Mouse (Mus musculus): Measurements from ENCODE around the gene Olfr329-ps.
"Not testable (repeated sequence)": the region's sequence is repeated elsewhere in the genome, so short reads cannot be mapped to it uniquely, and the experiment has no call there.

Gene Olfr329-ps

DNA sequence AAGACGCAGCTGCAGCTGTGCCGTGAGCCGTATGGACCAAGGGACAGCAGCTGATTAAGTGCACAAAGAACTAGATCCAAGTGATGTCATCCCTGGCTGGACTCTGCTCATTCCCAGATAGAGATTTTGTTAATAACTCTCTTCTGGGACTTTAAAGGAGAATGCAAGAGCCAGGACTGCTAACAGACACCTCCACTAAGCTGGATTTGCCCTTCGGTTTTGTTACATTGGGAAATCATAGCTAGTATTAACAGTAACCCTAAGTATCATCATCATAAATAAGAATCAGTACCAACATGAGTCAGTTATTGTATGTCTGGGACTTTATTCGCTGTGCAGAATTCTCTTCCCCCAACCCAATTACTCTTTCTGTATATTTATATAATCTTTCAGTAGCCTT is at the start of gene Olfr329-ps:
TSS of gene Olfr329-ps (minus strand) at position 101 of the 400 bp plus-strand sequence.
- DNase-seq = no peak

DNA sequence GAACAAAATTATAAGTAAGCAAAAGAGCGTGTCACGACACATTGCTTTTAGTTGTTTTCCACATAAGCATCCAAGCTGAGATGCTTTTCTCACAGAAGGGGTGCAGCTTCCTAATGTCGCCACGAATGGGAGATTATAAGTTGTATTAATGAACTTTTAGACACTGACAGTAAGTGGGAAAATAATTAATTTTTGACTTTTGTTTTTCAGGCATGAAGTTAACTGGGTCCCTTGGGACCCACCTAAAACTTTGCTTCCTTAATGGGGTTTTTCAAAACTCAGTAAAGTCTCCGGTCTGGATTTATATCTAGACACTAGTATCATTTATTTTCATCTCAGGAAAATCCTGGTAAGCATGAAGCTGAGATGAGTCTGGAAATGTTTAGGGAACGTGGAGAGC is 48.6 kb upstream of the Olfr329-ps start, which contains the start of gene Olfr324:
TSS of gene Olfr324 (plus strand) at position 301 of the 400 bp plus-strand sequence.
- no peak for DNase-seq

DNA sequence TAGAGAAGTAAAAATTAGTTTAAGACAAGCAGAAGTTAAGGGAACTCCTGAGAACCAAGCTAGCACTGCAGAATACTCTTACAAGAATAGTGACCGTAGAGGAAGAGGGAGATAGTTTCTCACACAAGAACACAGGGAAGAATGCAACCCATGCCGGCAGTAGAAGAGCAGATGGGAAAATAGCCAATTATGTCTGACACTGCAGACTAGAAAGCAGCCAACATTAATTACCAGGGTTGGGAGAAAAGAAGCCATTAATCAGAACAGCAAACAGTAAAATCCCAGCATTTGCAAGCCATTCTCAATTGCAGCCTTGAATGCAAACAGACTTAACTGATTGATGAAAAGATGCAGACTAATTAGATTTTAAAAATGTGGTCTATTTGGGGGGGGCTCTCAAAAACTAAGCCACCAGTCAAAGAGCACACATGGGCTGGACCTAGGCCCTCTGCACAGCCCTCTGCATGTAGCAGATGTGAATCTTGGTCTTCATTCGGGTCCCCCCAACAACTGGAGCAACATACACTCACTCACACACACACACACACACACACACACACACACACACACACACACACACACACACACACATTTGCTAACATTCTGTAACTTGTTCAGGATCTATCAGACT is 42.5 kb upstream of the Olfr329-ps start:
- DNase-seq = no peak

DNA sequence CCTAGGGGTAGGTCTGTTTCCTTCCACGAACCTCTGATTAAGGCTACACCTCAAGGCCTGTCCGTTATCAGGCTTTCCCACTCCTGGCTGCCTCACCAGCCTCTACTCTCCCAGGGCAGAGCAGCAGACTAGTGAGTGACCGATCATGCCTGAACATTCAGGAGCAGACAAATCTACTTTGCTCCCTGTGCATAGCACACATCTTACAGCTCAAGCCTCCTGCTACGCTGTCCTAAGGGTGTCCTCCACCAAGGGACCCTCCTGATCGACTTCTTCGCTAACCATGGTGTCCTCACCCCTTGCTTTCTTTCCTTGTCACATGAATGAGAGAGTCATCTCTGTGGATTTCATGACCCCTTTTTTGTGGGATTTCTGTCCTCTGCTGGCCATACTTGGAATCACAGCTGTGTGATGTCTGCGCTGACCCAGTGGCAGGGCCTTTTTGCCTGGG is 41.7 kb upstream of the Olfr329-ps start:
- DNase-seq = peak in 1 of 2 experiments; percentile 33

DNA sequence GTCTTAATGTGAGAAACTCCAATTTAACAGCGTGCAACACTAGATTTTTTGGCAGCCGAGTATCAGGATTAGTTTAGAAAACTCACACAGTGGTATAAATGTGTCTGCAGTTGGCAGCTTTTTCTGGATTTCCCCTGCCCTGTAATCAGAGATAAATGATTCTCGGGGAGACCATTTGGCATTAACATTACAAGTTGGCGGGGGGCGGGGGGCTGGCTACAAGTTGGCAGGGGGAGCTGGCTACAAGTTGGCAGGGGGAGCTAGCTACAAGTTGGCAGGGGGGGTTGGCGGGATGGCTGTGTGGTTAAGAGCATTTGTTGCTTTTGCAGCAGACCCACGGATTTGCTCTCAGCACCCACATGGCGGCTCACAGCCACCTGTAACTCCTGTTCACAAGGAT is 32.4 kb upstream of the Olfr329-ps start:
- DNase-seq = no peak

DNA sequence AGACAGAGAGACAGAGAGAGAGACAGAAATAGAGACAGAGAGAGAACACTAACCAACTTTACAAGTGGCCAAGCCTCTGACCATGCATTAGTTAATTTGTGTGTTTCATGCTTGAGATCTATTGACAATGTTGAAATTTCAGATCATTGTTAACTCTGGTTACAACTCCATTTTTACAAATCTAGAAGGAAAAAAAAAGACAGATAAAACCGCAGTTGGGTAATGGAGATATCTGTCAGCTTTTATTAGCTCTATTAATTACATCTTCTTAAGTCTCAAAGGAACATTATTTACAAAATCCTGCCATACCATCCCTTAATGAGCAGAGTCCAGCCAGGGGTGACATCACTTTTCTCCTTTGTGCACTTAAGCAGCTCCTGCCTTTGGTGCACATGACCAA is 31.2 kb upstream of the Olfr329-ps start, which contains the start of gene Olfr325:
TSS of gene Olfr325 (plus strand) at position 301 of the 400 bp plus-strand sequence.
- DNase-seq = no peak

DNA sequence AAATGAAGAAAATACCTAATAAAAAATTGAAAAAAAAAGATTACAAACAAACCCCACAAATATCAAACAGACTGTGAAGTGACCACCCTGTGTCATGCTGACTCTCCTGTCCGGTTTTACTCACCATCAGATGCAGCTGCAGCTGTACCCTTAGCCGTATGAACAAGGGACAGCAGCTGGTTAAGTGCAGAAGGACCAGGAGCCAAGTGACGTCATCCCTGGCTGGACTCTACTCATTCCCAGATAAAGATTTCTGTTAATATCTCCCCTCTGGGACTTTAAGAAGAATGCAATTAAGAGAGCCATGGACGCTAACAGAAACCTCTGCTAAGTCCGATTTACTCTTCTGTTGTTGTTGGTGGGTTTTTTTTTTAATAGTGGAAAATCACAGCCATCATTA is 24.2 kb upstream of the Olfr329-ps start, which contains the start of gene Olfr224:
TSS of gene Olfr224 (minus strand) at position 149 of the 400 bp plus-strand sequence.
- DNase-seq = no peak

DNA sequence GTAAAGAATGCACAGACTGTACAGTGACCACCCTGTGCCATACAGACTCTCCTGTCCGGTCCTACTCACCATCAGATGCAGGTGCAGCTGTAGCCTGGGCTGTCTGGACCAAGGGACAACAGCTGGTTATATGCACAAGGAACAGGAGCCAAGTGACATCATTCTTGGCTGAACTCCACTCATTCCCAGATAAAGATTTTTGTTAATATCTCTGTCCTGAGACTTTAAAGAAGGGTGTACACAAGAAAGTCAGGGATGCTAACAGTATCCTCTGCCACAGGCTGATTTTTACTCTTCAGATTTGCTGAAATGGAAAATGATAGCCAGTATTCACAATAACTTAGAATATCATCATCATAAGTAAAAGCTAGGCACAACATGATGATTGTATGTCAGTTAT is 9.3 kb upstream of the Olfr329-ps start, which contains the start of gene Olfr328:
TSS of gene Olfr328 (minus strand) at position 101 of the 400 bp plus-strand sequence.
- no peak for DNase-seq

DNA sequence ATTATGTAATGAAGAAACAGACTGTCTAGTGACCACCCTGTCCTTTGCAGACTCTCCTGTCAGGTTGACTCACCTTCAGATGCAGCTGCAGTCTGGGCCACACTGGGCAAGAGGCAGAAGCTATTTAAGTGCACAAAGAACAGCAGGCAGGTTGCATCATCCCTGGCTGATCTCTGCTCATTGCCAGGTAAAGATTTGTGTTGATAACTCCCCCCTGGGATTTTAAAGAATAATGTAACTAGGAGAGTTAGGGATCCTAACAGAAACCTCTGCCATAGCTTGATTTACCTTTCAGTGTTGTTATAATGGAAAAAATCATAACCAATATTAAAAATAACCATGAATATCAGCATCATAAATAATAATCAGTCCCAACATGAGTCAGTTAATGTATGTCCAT is 11.5 kb downstream of the Olfr329-ps start, which contains the start of gene Olfr330:
TSS of gene Olfr330 (minus strand) at position 101 of the 400 bp plus-strand sequence.
- DNase-seq = not testable (repeated sequence)

DNA sequence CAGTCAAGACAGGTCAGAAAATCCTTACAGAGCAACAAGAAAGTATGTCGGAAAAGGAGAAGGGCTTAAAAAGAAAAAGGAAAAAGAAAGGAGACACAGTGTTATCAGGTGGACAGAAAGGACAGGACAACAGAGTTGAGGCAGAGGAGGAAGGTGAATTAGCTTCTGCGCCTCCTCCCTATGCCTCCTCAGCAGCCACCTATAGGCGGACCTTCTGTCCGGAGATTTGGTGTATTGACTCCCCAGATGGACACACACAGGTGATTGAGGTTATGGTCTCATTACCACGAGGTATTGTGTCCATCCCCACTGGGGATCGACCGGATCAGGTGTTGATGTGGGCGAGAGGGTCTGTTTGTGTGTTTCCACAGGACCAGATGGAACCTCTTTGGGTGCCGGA is 26.5 kb downstream of the Olfr329-ps start:
- peak; percentile 11 to 18 for DNase-seq

DNA sequence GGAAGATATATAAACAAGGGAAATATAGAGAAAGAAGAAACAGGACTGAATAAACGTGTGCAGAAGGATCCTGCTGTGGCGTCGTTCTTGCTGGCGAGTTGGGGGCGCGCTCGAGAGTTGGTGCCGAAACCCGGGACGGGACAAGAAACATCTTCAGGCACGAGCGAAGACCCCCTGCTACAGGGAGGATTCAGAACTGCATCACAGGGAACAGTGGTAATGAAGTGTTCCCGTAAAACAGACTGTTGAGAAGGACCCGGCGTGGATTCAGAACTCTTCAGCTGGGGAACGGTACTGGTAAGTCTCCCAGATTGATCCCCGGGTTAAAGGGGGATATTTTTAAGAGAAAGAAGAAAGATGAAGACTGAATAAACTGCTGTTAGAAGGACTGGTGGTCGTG is 27.3 kb downstream of the Olfr329-ps start:
- DNase-seq = peak; percentile 65 to 80

DNA sequence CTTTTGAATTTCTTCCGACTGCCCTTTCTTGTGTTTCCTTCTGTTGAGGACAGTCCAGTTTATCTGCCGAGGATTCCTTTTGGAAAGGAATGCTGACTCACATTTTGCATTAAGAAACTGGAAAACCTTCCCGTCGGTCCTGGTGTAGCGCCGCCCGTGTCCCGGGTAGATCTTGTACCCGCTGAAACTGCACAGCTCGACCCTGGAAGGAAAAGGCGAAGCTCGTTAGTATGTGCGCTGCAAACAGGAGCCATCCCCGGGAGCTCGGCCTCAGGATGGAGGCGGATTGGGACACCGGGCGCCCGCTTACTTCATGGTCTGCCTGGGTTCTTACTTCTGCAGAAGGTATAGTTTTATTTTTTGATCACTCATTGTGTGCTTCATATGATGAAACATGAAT is 37.2 kb downstream of the Olfr329-ps start:
- DNase-seq = not testable (repeated sequence)

DNA sequence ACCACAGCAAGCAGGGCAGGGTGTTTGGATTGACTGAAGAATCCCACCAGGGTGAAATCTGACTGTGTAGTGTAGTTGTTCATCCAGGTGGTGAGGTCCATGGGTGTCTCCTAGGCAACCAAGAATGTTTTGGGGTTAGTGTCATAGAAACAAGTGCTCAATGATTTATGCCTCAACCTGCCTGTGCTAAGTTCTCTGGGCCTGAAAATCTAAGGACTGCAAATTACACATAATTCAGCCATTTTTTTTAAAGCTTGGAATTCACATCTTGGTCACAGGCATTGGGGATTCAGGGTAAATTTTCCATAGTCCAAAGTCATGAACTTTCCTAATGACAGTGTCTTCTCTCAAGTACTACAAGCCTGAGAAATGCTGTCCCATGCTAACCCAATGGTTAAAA is 43.8 kb downstream of the Olfr329-ps start, which contains the start of gene Olfr331:
TSS of gene Olfr331 (minus strand) at position 101 of the 400 bp plus-strand sequence.
- DNase-seq = not testable (repeated sequence)

DNA sequence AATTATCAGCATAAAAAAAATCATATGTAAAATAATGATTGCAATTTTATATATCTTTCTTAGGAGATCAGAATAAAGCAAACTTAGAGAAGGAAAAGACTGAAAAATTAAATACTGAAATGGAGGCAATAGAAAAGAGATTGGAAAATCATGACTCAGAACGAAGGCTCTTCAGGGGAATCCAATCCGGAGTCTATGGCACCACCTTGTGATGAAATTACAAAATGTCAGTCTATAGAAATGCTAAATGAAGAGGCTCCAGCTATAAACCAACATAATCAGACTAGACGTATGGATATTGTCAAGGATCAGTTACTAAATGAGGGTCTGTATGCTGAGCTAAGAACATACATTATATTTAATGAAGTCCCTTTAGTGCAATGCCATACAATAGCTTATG is 46.9 kb downstream of the Olfr329-ps start:
- DNase-seq = no peak

DNA sequence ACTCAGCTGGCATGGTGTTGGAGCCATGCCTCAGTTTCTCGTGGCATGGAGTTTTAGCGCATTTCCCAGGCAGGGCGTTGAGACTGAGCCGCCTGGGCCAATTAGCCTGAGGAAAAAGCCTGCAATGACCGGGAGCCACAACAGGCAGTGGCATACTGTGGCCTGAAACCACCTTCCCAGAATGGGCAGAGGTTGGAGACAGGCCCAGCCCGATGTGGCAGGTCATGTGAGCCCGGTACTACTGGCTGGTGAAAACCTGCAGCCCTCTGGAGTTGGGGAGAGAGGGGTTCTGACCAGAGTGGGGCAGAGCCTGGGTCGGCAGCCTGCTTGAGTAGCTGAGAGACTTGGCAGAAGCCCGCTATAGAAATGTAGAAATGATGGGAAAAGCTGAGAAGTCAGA is 47.5 kb downstream of the Olfr329-ps start:
- no peak for DNase-seq

DNA sequence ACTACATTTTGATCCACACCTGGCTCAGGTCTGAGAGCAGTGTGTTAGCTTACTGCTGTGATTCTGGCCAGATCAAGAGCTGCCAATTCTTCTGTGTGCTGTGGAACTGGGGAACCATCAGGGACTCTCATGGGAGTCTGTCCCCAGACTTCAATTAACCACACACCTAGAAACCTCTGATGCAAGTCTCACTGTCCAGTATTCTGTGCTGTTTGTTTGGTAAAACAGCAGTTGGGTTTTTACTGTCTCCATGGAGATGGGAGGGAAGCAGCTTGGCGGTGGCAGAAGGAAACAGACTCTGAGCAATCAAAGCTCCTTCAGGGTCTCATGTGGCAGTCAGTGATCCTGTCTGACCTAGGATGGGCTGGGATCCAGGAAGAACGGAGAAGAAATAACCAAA is 53.8 kb downstream of the Olfr329-ps start, which contains the start of gene Olfr332:
TSS of gene Olfr332 (minus strand) at position 101 of the 400 bp plus-strand sequence.
- DNase-seq = no peak
